Mouse (Mus musculus): ENCODE results near the gene Neurl1b.

Neurl1b gene

DNA sequence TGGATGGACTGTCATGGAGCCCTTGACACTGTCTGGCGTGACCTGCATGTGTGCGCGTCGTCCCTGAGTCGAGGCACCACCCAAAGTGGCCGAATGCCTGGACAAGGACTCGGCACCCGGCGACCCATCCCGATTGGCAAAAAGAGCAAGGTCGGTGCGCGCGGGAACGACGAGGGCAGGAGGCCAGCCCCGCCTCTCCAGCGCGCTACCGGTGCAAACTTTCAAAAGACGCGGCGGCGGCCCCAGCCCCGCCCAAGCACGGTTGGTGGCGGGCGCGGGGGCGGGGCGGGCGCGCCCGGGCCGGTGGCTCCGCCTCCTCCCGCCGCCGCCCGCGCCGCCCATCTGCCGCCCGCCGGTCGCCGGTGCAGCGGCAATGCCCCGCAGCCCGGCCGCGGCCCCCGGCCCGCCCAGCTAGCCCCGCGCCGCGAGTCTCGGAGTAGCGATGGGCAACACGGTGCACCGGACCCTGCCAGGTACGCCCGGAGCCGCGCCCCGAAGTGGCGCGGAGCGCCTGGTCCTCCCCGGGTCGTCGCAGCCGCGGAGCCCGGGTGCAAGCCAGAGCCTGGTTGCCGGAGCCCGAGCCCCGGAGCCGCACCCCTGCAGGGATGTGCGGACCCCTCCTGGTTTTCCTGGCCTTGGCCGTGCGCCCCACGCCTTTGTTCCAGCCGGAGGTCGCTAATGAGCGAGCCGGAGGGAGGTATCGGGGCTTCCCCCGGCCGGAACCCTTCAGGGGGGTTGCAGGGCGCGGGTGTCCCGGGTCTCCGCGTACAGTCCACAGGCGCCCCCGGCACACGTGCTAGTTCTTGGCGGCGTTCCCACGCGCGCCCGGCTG is at the start of gene Neurl1b:
TSS of gene Neurl1b (plus strand) at position 307 of the 832 bp plus-strand sequence.
- DNase-seq, result no peak

- no peak for DNase-seq
Measured at GRCm38 (mm10) chr17:26366792-26367191, 47.8 kb upstream of the Neurl1b start.

DNA sequence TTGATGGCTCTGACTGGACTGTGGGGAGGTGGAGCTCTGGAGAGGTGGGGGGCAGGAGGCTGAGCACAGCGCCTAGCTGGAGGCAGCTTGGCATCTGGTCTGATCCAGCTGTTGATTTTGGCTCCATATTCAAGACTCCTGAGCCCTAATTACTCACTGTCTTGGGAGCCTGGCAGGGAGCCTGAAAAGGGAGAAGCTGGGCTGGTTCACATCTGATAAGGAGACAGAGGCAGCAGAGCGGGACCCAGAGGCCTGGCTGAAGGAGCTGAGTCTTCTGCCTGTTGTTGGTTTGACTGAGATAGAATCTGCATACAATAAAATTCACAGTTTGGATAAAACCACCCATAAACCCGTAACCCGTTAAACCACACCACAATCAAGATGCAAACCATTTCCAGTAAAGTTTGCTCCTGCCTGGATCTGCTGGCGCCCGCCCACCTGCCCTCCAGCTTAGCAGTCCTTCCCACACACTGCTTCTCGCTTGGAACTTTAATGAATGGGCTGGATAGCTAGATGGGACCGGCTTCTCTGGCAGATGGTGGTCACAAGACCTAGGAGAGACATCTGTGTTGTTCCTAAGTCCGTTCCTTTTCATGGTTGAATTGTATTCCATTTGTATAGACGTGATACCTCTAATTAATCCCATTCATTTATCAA is 46.2 kb upstream of the Neurl1b start:
- peak; percentile 52 for DNase-seq

GRCm38 (mm10) chr17:26370521-26371245 is 43.9 kb upstream of the Neurl1b start:
- DNase-seq, result peak; percentile 57

- DNase-seq, result no peak
Measured at GRCm38 (mm10) chr17:26371246-26371535, 43.4 kb upstream of the Neurl1b start.

DNA sequence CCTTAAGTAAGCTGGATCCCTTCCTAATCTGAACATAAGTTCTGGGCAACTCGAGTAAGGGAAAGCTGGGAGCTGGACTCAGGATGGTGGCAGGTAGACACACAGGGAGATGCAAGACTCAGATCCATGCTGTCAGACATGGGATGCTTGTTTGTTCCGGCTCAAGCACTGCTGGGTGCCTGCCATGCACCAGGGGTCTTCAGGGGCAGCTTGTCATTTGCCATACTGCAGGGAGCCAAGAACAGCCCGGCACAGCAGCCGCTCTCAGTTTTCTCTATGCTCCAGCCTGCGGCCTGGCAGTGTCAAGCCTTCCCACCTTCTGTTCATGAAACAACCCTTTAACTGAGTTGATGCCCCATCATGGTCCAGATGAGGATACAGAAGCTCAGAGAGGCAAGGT is 41.4 kb upstream of the Neurl1b start:
- no peak for DNase-seq

GRCm38 (mm10) chr17:26376416-26376815 is 38.2 kb upstream of the Neurl1b start:
- no peak for DNase-seq

DNA sequence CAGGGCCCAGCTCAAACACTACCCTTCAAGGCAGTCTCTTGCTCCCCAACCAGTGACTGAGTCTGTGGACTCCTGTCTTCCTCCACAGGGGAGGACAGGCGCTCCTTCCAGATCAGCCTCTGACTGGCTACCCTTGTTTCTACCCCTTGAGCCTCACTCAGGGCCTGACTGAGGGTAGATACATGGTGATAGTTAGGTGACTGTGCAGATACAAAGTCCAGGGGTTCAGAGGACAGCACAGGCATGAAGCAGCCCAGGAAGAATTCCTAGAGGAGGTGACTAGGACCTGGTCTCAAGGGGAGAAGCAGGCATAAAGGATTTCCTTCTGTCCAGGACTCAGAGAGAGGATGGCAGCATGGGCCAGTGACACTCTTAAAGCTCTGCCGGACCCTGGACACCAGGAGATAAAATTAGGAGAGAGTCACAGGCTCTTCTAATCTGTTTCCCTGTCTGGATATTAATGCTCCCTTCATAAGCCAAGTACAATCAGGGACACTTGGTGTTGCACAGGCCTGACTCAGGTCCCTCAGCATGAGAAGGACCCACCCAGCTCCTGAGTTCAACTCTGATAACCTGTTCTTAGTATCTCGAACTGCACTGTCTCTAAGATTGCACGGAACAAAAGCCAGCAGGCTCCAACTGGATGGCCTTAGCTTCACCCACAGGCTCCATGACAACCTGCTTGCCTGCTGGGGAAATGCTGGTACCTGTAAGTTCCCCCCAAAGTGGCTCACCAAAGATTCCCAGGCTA is 37.5 kb upstream of the Neurl1b start:
- no peak for DNase-seq

DNA sequence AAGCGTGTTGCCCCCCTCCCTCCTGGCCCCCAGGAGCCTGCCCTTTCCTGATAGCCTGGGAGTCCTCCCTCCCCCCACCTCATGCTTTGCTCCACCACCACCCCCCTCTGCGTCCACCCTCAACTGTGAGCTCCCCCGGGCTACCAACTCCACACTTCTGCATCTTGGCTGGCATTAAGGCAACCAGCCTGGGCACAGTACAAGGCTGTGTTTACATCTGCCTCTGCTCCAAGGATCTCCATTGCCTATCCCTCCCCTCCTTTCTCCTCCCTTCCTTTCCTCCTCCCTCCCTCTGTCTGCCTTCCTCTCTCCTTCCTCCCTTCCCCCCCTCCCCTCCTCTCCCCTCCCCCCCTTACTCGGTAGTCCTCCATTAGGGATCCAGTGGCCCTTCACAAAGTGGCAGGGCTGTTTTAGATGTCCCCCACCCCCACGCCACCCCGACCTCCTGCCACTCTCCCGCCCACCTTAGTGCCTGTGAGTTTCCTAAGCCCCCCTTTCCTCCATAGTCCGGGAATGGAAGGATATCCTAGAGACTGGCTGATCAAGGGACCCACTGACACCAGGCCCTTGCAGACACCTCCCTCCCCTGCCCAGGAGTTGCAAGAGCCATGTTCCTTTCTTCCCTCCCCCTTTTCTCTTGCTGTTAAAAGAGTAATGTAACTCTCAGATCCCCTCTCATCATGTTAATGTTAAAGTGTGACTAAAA is 34.2 kb upstream of the Neurl1b start:
- DNase-seq, result no peak

GRCm38 (mm10) chr17:26380986-26381446 is 33.6 kb upstream of the Neurl1b start:
- DNase-seq, result peak; percentile 79

GRCm38 (mm10) chr17:26381613-26382012 is 33.0 kb upstream of the Neurl1b start:
- DNase-seq, result peak; percentile 46

DNA sequence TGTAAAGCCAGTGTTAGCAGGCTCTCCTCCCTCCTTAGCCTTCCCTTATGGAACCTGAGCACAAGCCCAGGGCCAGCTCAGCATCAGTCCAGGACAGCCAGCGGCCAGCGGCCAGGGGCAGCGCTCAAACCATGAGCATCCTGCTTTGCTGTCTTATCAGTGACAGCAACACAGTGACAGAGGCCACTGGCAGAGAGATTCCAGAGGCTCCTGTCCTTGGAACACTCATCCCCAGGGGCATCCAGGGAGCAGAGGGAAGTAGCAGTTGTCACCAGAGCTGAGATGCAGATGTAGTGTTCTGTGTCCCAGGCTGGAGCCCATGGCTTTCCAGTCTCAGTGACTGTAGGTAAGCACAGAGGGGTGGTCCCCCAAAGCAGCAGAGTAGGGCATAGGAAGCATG is 32.5 kb upstream of the Neurl1b start:
- no peak for DNase-seq

DNA sequence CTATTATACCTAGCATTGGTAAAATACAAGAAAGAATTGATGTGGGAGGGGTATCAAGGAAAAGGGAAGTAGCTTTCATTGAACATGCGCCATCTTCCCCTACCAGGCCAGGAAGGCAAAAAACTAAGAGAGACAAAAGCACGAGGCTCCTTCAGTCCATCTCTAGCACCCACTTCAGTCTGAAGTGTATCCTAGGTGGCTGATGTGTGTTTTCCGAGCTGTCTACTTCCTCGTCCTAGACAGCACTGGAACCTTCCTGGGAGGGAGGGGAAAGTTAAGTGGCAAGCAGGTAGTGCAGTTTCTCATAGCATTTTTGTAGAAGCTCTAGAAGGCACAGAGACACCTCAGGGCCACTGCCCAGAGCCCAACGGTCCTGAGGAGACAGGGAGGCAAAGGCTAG is 31.9 kb upstream of the Neurl1b start:
- no peak for DNase-seq

- DNase-seq, result no peak
Measured at GRCm38 (mm10) chr17:26384111-26384510, 30.5 kb upstream of the Neurl1b start.

GRCm38 (mm10) chr17:26385252-26386130 is 29.1 kb upstream of the Neurl1b start:
- DNase-seq, result no peak

DNA sequence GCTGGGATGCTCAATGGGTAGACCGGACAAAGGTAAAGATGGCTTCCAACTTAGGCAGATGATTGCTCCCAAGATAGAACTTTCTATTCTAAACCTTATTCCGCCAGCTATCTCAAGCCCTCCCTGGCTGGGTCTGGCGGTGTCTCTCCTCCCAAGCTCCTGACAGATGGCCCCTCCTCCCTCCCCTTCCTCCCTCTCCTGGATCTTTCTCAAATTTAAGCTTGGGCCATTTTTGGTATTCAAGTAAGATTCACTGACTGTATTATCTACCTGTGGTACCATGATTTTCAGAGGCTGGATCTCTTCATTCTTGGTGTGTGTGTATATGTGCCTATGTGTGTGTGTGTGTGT is 28.5 kb upstream of the Neurl1b start:
- no peak for DNase-seq

DNA sequence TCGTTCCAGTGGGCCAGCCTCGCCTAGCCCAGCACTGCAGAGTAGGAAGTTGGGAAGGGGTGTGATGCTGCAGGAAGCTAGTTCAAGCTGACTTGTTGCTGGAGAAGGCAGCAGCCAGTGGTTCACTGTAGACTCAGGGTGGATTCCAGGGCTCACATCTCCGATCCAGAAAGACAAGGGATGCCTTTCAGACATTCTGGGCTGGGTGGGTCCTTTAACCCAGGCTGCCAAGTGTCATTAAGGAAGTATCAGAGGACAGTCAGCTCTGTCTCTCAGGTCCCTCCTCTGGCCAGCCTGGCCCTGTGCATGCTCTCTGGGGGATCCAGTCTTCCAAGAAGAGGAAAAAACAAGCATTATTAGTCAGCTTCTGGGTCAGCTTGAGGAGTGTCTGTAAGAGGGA is 26.5 kb upstream of the Neurl1b start:
- no peak for DNase-seq

GRCm38 (mm10) chr17:26389241-26389640 is 25.4 kb upstream of the Neurl1b start:
- DNase-seq, result no peak

DNA sequence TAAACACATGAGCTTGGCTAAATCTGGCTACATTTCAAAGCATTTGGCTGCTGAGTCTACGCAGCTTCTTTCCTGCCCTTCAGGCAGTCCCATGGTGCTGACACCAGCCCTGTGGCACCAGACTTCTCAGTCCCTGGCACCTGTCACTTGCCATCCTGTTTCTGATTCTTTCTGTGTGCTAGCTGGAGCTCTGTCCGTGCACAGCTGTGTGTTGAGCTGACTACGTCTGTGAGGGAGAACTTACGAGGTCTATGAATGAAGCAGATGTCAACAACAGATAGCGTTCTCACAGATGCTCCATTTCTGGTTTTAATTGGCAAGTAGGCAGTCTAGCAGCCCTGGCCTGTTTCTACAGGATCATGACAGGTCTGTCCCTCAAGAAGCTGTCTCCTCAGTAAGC is 24.0 kb upstream of the Neurl1b start:
- no peak for DNase-seq

DNA sequence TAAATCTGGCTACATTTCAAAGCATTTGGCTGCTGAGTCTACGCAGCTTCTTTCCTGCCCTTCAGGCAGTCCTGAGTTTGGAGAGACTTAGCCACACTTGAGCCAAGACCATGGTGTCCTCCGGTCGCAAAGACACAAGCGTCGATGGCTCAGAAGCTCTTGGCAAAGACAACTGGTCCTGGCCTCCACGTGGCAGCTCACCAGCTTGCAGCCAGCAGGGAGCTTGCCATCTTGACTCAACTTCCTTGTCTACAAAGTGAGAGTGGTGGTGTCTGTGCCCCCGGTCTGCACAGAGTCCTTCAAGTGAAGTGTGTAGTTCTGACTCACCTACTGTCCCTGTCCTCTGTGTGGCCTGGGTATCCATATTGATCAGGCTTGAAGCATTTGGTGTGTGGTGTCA is 22.3 kb upstream of the Neurl1b start:
- no peak for DNase-seq

DNA sequence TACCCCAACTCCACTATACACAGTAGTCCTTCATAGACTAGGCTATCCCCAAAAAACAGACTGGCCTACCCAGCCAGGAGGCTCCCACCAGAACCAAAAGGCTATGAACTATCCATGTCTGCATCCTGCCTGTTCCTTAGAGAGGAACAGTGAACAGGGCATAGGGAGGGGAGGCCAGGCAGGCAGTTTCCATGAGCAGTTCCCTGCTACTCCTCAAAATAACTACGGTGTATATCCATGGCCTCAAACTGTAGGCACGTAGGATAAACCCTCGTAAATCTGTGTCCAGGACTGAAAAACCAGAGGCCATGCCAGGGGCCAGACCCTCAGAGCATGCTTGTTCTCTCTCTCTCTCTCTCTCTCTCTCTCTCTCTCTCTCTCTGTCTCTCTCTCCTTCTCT is 17.9 kb upstream of the Neurl1b start:
- DNase-seq, result no peak

- peak; percentile 75 for DNase-seq
Measured at GRCm38 (mm10) chr17:26397339-26397738, 17.3 kb upstream of the Neurl1b start.

Measured in layer of hippocampus, adult 9-11 months (tissue).